Mouse (Mus musculus) stomach, postnatal 0 days (tissue): ENCODE measurements at regions not wholly inside any gene's neighbourhood (a gene's known extent, or its start where the extent isn't known, plus 50 kb on each side); places are given as distances from the start of the nearest gene placed in this dataset.

ENCODE experiments used
- ATAC-seq: fragments of 200-750 bp; cut with Nextera tagmentation; 2 replicates; pipeline ENCODE4 v1.8.0; 2017; ENCODE audit not compliant: low FRiP score, low TSS enrichment
- DNase-seq: peaks from one replicate; pipeline ENCODE4 v3.0.0-alpha.2; 2016; ENCODE audit warnings: low spot score
- H3K27ac ChIP-seq: fragments of 300-500 bp; sonication (generic); replicated peaks from 2 replicates; pipeline ENCODE4 v1.5.1; 2014; ENCODE audit warnings: mild to moderate bottlenecking, control low read depth
- H3K27me3 ChIP-seq: fragments of 300-500 bp; sonication (generic); 2 replicates; pipeline ENCODE4 v1.6.1; 2014; ENCODE audit warnings: low read length; ENCODE audit not compliant: control insufficient read depth, insufficient read depth
- H3K36me3 ChIP-seq: fragments of 300-500 bp; sonication (generic); 2 replicates; pipeline ENCODE4 v1.6.1; 2014; ENCODE audit warnings: low read length, mixed read lengths; ENCODE audit not compliant: control insufficient read depth, insufficient read depth
- H3K4me1 ChIP-seq: fragments of 300-500 bp; sonication (generic); replicated peaks from 2 replicates; pipeline ENCODE4 v1.6.1; 2014; ENCODE audit warnings: antibody characterized with exemption; ENCODE audit not compliant: control insufficient read depth, insufficient read depth
- H3K4me2 ChIP-seq: fragments of 300-500 bp; sonication (generic); replicated peaks from 2 replicates; pipeline ENCODE4 v1.6.1; 2014; ENCODE audit warnings: low read depth, mild to moderate bottlenecking, control low read depth, moderate library complexity
- H3K4me3 ChIP-seq: fragments of 300-500 bp; sonication (generic); 2 replicates; pipeline ENCODE4 v1.5.1; 2014; ENCODE audit warnings: low read depth, low read length, control low read depth
- H3K9ac ChIP-seq: fragments of 300-500 bp; sonication (generic); 2 replicates; pipeline ENCODE4 v1.6.1; 2014; ENCODE audit warnings: mild to moderate bottlenecking, low read length, control low read depth, mixed read lengths
- H3K9me3 ChIP-seq: fragments of 300-500 bp; sonication (generic); 2 replicates; pipeline ENCODE4 v1.6.1; 2016; ENCODE audit warnings: low read length; ENCODE audit not compliant: control insufficient read depth
- CTCF ChIP-seq: IDR thresholded peaks from 2 replicates; pipeline ENCODE4 v1.5.1; 2016; ENCODE audit warnings: antibody characterized with exemption, low read depth, mild to moderate bottlenecking, moderate library complexity
- EP300 ChIP-seq: optimal IDR thresholded peaks from 2 replicates; pipeline ENCODE3; 2016; ENCODE audit warnings: antibody characterized with exemption

DNA sequence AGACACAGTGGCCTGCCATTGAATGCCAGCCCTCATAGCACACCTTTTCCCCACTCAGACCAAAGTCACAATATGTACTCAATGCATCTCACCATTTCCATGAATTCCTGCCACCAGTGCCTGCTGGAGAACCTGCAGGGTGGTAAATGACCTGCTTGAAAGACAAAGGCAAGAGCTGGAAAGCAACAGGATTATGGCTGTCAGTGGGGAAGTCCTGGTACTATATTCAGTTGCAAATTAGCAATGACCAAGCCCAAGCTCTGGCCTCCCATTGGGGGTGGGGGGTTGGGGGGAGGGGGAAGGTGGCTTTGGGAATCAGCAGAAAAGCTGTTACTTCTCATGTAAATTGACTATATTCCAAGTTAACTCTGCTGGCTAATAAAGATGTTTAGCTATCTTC lies 990.4 kb downstream of the Fscb start:
- no peak overlapping the region for H3K27ac ChIP-seq
- no peaks in the 10 kb centered on the region for H3K36me3 ChIP-seq
- no peaks in the 10 kb centered on the region for H3K27me3 ChIP-seq
- no peaks in the 10 kb centered on the region for H3K9me3 ChIP-seq
- no peak for DNase-seq
- H3K4me1 ChIP-seq, result no peaks in the 10 kb centered on the region
- TF ChIP-seq CTCF (no peak), EP300 (no peak)
- H3K4me2 ChIP-seq, result no peak overlapping the region
- no peak overlapping the region for H3K4me3 ChIP-seq
- ATAC-seq, result no peak
- no peak overlapping the region for H3K9ac ChIP-seq

DNA sequence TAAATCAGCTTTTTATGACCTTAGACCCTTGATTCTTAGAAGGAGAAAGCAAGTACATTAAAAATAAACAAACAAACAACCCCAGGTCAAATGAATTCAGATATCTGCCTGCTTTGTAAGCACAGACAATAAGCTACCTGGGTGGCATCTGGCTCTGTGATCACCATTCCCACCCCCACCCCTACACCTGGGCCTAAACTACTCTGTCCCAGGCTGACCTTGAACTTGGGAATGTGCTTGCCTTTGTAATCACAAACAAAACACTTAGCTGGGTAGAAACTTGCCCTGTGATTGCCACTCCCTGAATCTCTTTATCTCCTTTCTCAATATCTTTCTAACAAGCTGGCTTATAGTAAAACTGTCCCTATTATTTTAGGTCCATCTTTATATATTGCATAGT lies 1005.6 kb downstream of the Fscb start:
- Histone ChIP-seq H3K9ac (no peak overlapping the region), H3K9me3 (no peaks in the 10 kb centered on the region), H3K4me3 (no peak overlapping the region), H3K27ac (no peak overlapping the region), H3K4me1 (no peaks in the 10 kb centered on the region), H3K4me2 (no peak overlapping the region), H3K27me3 (no peaks in the 10 kb centered on the region), H3K36me3 (no peaks in the 10 kb centered on the region)
- no peak for ATAC-seq
- DNase-seq, result no peak
- TF ChIP-seq CTCF, result no peak
- no peak for TF ChIP-seq EP300
